Mouse (Mus musculus): ENCODE data around the gene Kcnj10. TPM values are rescaled to one million over a fixed set of nuclear protein-coding genes. Genes with fewer than 3 reads are reported as not detected.

The Kcnj10 gene
- polyA plus RNA-seq, 1 experiment from 2014 or later: 3.3 TPM

- TF ChIP-seq CTCF (IDR thresholded peaks at IDR 0.05; ENCODE audit: low read depth): no peak
- Histone ChIP-seq H3K9ac (ENCODE audit: low read depth, low read length) (no peak overlapping the region), H3K4me1 (replicated peaks; ENCODE audit: insufficient read depth, low read length) (no peaks in the 10 kb centered on the region), H3K27ac (no peak overlapping the region), H3K27me3 (ENCODE audit: insufficient read depth, low read length) (no peaks in the 10 kb centered on the region), H3K4me2 (ENCODE audit: low read length) (no peak overlapping the region), H3K4me3 (replicated peaks; ENCODE audit: low read depth, low read length) (no peak overlapping the region), H3K9me3 (replicated peaks; ENCODE audit: low read length) (no peaks in the 10 kb centered on the region), H3K36me3 (ENCODE audit: insufficient read depth, low read length) (no peaks in the 10 kb centered on the region)
- 53% methylated on average over 3 of the region's 3 CpGs for WGBS
- no peak for DNase-seq (ENCODE audit: low spot score)
- no peak for ATAC-seq (replicated peaks; ENCODE audit: low FRiP score, low read depth)
Measured at GRCm38 (mm10) chr1:172418642-172419041, 77.6 kb downstream of the Kcnj10 start.

- no peaks in the 10 kb centered on the region for H3K9me3 ChIP-seq (replicated peaks; ENCODE audit: low read length)
- no peak overlapping the region for H3K4me2 ChIP-seq (ENCODE audit: low read length)
- 93% methylated on average over 6 of the region's 6 CpGs for WGBS
- DNase-seq (ENCODE audit: low spot score) (no peak), ATAC-seq (replicated peaks; ENCODE audit: low FRiP score, low read depth) (no peak)
- H3K27me3 ChIP-seq (ENCODE audit: insufficient read depth, low read length): no peaks in the 10 kb centered on the region
- H3K27ac ChIP-seq: no peak overlapping the region
- H3K4me3 ChIP-seq (replicated peaks; ENCODE audit: low read depth, low read length): no peak overlapping the region
- no peak overlapping the region for H3K9ac ChIP-seq (ENCODE audit: low read depth, low read length)
- H3K36me3 ChIP-seq (ENCODE audit: insufficient read depth, low read length): no peaks in the 10 kb centered on the region
- TF ChIP-seq CTCF (IDR thresholded peaks at IDR 0.05; ENCODE audit: low read depth): no peak
- no peaks in the 10 kb centered on the region for H3K4me1 ChIP-seq (replicated peaks; ENCODE audit: insufficient read depth, low read length)
Measured at GRCm38 (mm10) chr1:172420181-172420580, 79.2 kb downstream of the Kcnj10 start.

- ATAC-seq (replicated peaks; ENCODE audit: low FRiP score, low read depth): no peak
- DNase-seq (ENCODE audit: low spot score): peak; percentile 61
- Histone ChIP-seq H3K9me3 (replicated peaks; ENCODE audit: low read length) (no peaks in the 10 kb centered on the region), H3K4me3 (replicated peaks; ENCODE audit: low read depth, low read length) (no peak overlapping the region), H3K4me1 (replicated peaks; ENCODE audit: insufficient read depth, low read length) (no peaks in the 10 kb centered on the region), H3K36me3 (ENCODE audit: insufficient read depth, low read length) (no peaks in the 10 kb centered on the region), H3K9ac (ENCODE audit: low read depth, low read length) (no peak overlapping the region), H3K27me3 (ENCODE audit: insufficient read depth, low read length) (no peaks in the 10 kb centered on the region), H3K4me2 (ENCODE audit: low read length) (no peak overlapping the region), H3K27ac (no peak overlapping the region)
- 28% methylated on average over 1 of the region's 1 CpGs for WGBS
- TF ChIP-seq CTCF (IDR thresholded peaks at IDR 0.05; ENCODE audit: low read depth): no peak
Measured at GRCm38 (mm10) chr1:172423393-172423792, 82.4 kb downstream of the Kcnj10 start.

Other genes with a start within 250 kb of the Kcnj10 start
- gene Pex19, start 214.5 kb upstream of the Kcnj10 start, polyA plus RNA-seq (2015; fragmentation: Nextera tagmentation; extraction: Ambion mirVana): 133 and 136 TPM in 2 replicates
- 110 and 123 TPM in 2 replicates for gene Dcaf8, start 193.1 kb upstream of the Kcnj10 start, polyA plus RNA-seq (2015; fragmentation: Nextera tagmentation; extraction: Ambion mirVana)
- gene Pea15a, start 134.4 kb upstream of the Kcnj10 start, polyA plus RNA-seq (2015; fragmentation: Nextera tagmentation; extraction: Ambion mirVana): 91.8 and 103 TPM in 2 replicates
- 2.4 and 3.1 TPM in 2 replicates for gene Casq1, start 121.3 kb upstream of the Kcnj10 start, polyA plus RNA-seq (2015; fragmentation: Nextera tagmentation; extraction: Ambion mirVana)
- gene Atp1a4, start 82.8 kb upstream of the Kcnj10 start, polyA plus RNA-seq (2015; fragmentation: Nextera tagmentation; extraction: Ambion mirVana): not detected in 2 replicates
- gene Igsf8, start 79.6 kb upstream of the Kcnj10 start, polyA plus RNA-seq (2015; fragmentation: Nextera tagmentation; extraction: Ambion mirVana): 39.0 and 43.0 TPM in 2 replicates
- 1.6 and 2.0 TPM in 2 replicates for gene Atp1a2, start 43.1 kb upstream of the Kcnj10 start, polyA plus RNA-seq (2015; fragmentation: Nextera tagmentation; extraction: Ambion mirVana)
- 0.03 and 0.06 TPM in 2 replicates for gene Kcnj9, start 11.9 kb upstream of the Kcnj10 start, polyA plus RNA-seq (2015; fragmentation: Nextera tagmentation; extraction: Ambion mirVana)
- 5.8 and 6.1 TPM in 2 replicates for gene Pigm, start 35.3 kb downstream of the Kcnj10 start, polyA plus RNA-seq (2015; fragmentation: Nextera tagmentation; extraction: Ambion mirVana)
- 1.3 and 2.3 TPM in 2 replicates for gene Slamf9, start 134.1 kb downstream of the Kcnj10 start, polyA plus RNA-seq (2015; fragmentation: Nextera tagmentation; extraction: Ambion mirVana)
- gene Igsf9, start 140.6 kb downstream of the Kcnj10 start, polyA plus RNA-seq (2015; fragmentation: Nextera tagmentation; extraction: Ambion mirVana): 12.5 and 13.3 TPM in 2 replicates
- gene Tagln2, start 158.8 kb downstream of the Kcnj10 start, polyA plus RNA-seq (2015; fragmentation: Nextera tagmentation; extraction: Ambion mirVana): 225 and 250 TPM in 2 replicates
- gene Cfap45, start 179.6 kb downstream of the Kcnj10 start, polyA plus RNA-seq (2015; fragmentation: Nextera tagmentation; extraction: Ambion mirVana): 1.1 and 1.3 TPM in 2 replicates
- 1.0 and 1.6 TPM in 2 replicates for gene Vsig8, start 214.7 kb downstream of the Kcnj10 start, polyA plus RNA-seq (2015; fragmentation: Nextera tagmentation; extraction: Ambion mirVana)
- gene Slamf8, start 249.4 kb downstream of the Kcnj10 start, polyA plus RNA-seq (2015; fragmentation: Nextera tagmentation; extraction: Ambion mirVana): 0.16 and 0.18 TPM in 2 replicates